Mouse (Mus musculus) adrenal gland, postnatal 36 days (tissue): Measurements from ENCODE around the gene Exosc1. TPM values are rescaled to one million over a fixed set of nuclear protein-coding genes. Genes with fewer than 3 reads are reported as not detected.

ENCODE experiments used
- DNase-seq, 2 experiments: peaks; one replicate each; pipeline ENCODE4 v3.0.0; 2021; ENCODE audit warnings: mixed read lengths in 1 of 2
- total RNA-seq, 2 experiments: library from RNA; stranded (reverse); gene quantifications; 2 replicates each; pipeline ENCODE4 v1.2.3; 2021

The Exosc1 gene
- total RNA-seq, 2 experiments from 2014 or later: 28.3 to 31.7 TPM

DNA sequence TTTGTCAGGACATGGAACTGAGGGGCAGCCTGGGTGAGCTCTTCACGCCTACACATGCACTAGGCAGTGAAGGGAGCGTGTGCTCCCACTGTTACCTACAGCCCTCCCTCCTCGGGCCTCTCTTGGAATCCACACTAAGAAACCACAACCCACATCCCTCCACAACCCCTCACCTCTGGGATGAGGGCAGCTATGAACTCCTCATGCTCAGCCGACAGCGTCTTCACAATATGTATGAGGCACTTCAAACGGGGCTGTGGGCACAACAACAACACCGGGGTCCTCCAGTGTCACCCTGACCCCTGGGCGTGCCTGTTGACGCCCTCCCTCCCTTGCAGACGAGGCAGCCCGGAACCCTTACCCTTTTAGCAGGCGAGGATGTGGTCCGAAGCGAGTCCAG, 58.9 kb downstream of the Exosc1 start:
- no peak for DNase-seq

Other genes with a start within 250 kb of the Exosc1 start
- gene Slit1, start 189.8 kb downstream of the Exosc1 start, total RNA-seq: 10 to 100 TPM in 1 of 2 experiments, 1 to 10 TPM in 1; 7.6 to 18.4 TPM
- 1 to 10 TPM; 5.0 to 5.8 TPM for gene Arhgap19, start 131.4 kb downstream of the Exosc1 start, total RNA-seq
- gene Frat1, start 103.5 kb downstream of the Exosc1 start, total RNA-seq: 1 to 10 TPM; 4.9 to 7.8 TPM
- gene Frat2, start 85.3 kb downstream of the Exosc1 start, total RNA-seq: 1 to 10 TPM; 2.9 to 3.4 TPM
- 10 to 100 TPM; 12.5 to 23.2 TPM for gene Rrp12, start 37.2 kb downstream of the Exosc1 start, total RNA-seq
- gene Pgam1, start 21.5 kb downstream of the Exosc1 start, total RNA-seq: 100 to 1,000 TPM; 791 to 814 TPM
- 10 to 100 TPM; 30.1 to 30.9 TPM for gene Zdhhc16, start 57 bp upstream of the Exosc1 start, total RNA-seq
- gene Mms19, start 47.7 kb upstream of the Exosc1 start, total RNA-seq: 10 to 100 TPM; 20.2 to 23.9 TPM
- 10 to 100 TPM; 17.1 to 17.5 TPM for gene Ubtd1, start 48.3 kb upstream of the Exosc1 start, total RNA-seq
- gene Ankrd2, start 102.6 kb upstream of the Exosc1 start, total RNA-seq: under 1 TPM in 1 of 2 experiments, not detected in 1; 0.49 TPM
- gene Hoga1, start 112.2 kb upstream of the Exosc1 start, total RNA-seq: 1 to 10 TPM; 4.3 to 6.7 TPM
- under 1 TPM; 0.30 to 0.33 TPM for gene 4933411K16Rik, start 118.8 kb upstream of the Exosc1 start, total RNA-seq
- 10 to 100 TPM in 1 of 2 experiments, 1 to 10 TPM in 1; 8.2 to 12.2 TPM for gene Morn4, start 152.9 kb upstream of the Exosc1 start, total RNA-seq
- gene Pi4k2a, start 157.0 kb upstream of the Exosc1 start, total RNA-seq: 10 to 100 TPM; 61.7 to 76.3 TPM
- 10 to 100 TPM; 86.6 to 91.5 TPM for gene Avpi1, start 195.6 kb upstream of the Exosc1 start, total RNA-seq
- 10 to 100 TPM; 32.7 to 38.8 TPM for gene Marveld1, start 214.0 kb upstream of the Exosc1 start, total RNA-seq
- gene Zfyve27, start 230.5 kb upstream of the Exosc1 start, total RNA-seq: 10 to 100 TPM; 49.3 to 50.4 TPM